Mouse (Mus musculus): ENCODE measurements at regions not wholly inside any gene's neighbourhood (a gene's known extent, or its start where the extent isn't known, plus 50 kb on each side); places are given as distances from the start of the nearest gene placed in this dataset.

- no peak for DNase-seq
- H3K4me1 ChIP-seq (ENCODE audit: control insufficient read depth, insufficient read depth, low read length), result peaks cover 10% of the 10 kb centered on the region
- no peak overlapping the region for H3K4me3 ChIP-seq (replicated peaks; ENCODE audit: insufficient read depth, low read depth, low read length)
- H3K27me3 ChIP-seq (ENCODE audit: control insufficient read depth, insufficient read depth, low read length), result no peaks in the 10 kb centered on the region
- TF ChIP-seq POLR2A (IDR thresholded peaks at IDR 0.05; ENCODE audit: borderline replicate concordance, insufficient read depth, low read length) (no peak), CTCF (IDR thresholded peaks at IDR 0.05; ENCODE audit: borderline replicate concordance, insufficient read depth, low read depth, low read length) (no peak)
- H3K27ac ChIP-seq (ENCODE audit: insufficient read depth, low read length), result no peak overlapping the region
- 81% methylated on average over 3 of the region's 3 CpGs for WGBS
Measured at GRCm38 (mm10) chr17:35770599-35770998, 50.9 kb upstream of the Ier3 start.

DNA sequence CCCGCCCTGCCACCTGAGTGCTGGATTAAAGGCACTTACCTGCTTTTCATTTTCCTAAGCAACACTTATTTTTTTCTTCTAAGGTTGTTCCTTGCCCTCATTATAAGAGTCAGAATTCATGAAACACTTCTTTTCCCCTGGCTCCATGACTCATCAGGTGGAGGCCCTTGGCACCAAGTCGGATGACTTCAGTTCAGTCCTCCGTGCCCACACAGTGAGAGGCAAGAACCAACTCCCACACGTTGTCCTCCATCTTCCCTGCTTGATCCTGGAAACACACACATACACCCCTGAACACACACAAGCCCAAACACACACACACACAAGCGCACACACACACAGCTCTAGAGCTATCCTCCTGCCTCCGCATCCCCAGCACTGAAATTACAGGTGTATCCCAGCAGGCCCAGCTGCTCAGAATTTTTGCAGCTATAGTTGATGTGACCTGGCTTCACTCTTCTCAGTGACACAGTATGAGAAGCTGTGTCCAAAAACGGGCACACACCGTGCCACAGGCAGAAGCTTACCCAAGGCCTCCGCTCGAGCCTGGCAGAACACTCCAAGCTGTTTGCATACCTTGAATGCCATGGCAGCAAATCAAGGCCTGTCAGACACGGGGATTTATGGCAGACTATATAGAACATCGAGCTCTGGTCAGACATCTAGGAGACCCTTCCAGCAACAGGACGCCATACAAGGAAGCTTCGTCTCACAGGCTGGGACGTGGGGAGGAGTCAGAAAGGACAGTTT is 49.7 kb upstream of the Ier3 start:
- TF ChIP-seq CTCF (IDR thresholded peaks at IDR 0.05; ENCODE audit: borderline replicate concordance, insufficient read depth, low read depth, low read length) (no peak), POLR2A (IDR thresholded peaks at IDR 0.05; ENCODE audit: borderline replicate concordance, insufficient read depth, low read length) (no peak)
- DNase-seq, result peak; percentile 57 to 77
- Histone ChIP-seq H3K4me3 (replicated peaks; ENCODE audit: insufficient read depth, low read depth, low read length) (no peak overlapping the region), H3K4me1 (ENCODE audit: control insufficient read depth, insufficient read depth, low read length) (peaks cover 11% of the 10 kb centered on the region), H3K27me3 (ENCODE audit: control insufficient read depth, insufficient read depth, low read length) (no peaks in the 10 kb centered on the region), H3K27ac (ENCODE audit: insufficient read depth, low read length) (peak overlapping the region; percentile 42)
- 44% methylated on average over 15 of the region's 15 CpGs for WGBS

Data from cerebellum, adult 2 months (tissue).